Mouse (Mus musculus): ENCODE results near the gene Olfr1410.

GRCm38 (mm10) chr1:92647026-92647425, 41.4 kb downstream of the Olfr1410 start:
- TF ChIP-seq CTCF (conservative IDR thresholded peaks at IDR 0.05; ENCODE audit: insufficient read depth, insufficient read length, low read depth, low read length) (no peak), POLR2A (IDR thresholded peaks at IDR 0.05; ENCODE audit: low read depth, low read length) (no peak)

Measured in kidney, adult 2 months (tissue).